Mouse (Mus musculus) heart, embryonic 16.5 days (tissue): ENCODE data around the gene Prss33. TPM values are rescaled to one million over a fixed set of nuclear protein-coding genes. Genes with fewer than 3 reads are reported as not detected.
"Not testable (repeated sequence)": the region's sequence is repeated elsewhere in the genome, so short reads cannot be mapped to it uniquely, and the experiment has no call there.

Source experiments
- ATAC-seq: fragments of 200-750 bp; cut with Nextera tagmentation; replicated peaks from 2 replicates; pipeline ENCODE4 v1.8.0; 2017; ENCODE audit warnings: moderate number of reproducible peaks; ENCODE audit not compliant: insufficient read depth, low FRiP score; ENCODE audit errors: extremely low read depth
- H3K27ac ChIP-seq: fragments of 300-500 bp; sonication (generic); 2 replicates; pipeline ENCODE4 v1.5.1; 2014; ENCODE audit warnings: mild to moderate bottlenecking, low read length, control low read depth, moderate library complexity
- H3K27me3 ChIP-seq: fragments of 300-500 bp; sonication (generic); 2 replicates; pipeline ENCODE4 v1.6.1; 2014; ENCODE audit warnings: low read length, mixed read lengths; ENCODE audit not compliant: control insufficient read depth, insufficient read depth
- H3K36me3 ChIP-seq: fragments of 300-500 bp; sonication (generic); 2 replicates; pipeline ENCODE4 v1.6.1; 2014; ENCODE audit not compliant: control insufficient read depth, insufficient read depth
- H3K4me1 ChIP-seq: fragments of 300-500 bp; sonication (generic); 2 replicates; pipeline ENCODE4 v1.6.1; 2014; ENCODE audit warnings: low read length, mixed read lengths; ENCODE audit not compliant: control insufficient read depth, insufficient read depth
- H3K4me2 ChIP-seq: fragments of 300-500 bp; sonication (generic); 2 replicates; pipeline ENCODE4 v1.6.1; 2014; ENCODE audit warnings: low read depth, mild to moderate bottlenecking, control low read depth, low read length
- H3K4me3 ChIP-seq: fragments of 300-500 bp; sonication (generic); 2 replicates; pipeline ENCODE4 v1.5.1; 2014; ENCODE audit warnings: mild to moderate bottlenecking, control low read depth, low read length
- H3K9ac ChIP-seq: fragments of 300-500 bp; sonication (generic); 2 replicates; pipeline ENCODE4 v1.6.1; 2014; ENCODE audit warnings: low read length, control low read depth
- H3K9me3 ChIP-seq: fragments of 300-500 bp; sonication (generic); replicated peaks from 2 replicates; pipeline ENCODE4 v1.6.1; 2016; ENCODE audit warnings: low read length; ENCODE audit not compliant: control insufficient read depth
- WGBS: fragments of 180-500 bp; shearing (Covaris S2); extraction: QIAGEN DNeasy Blood & Tissue Kit; methylation state at CpG from one replicate; pipeline ENCODE4 v1.1.7; 2014; 5-methylcytosine and 5-hydroxymethylcytosine counted together
- polyA plus RNA-seq: library from polyadenylated mRNA; unstranded; fragments of >200 nt; fragmentation: Nextera tagmentation; extraction: Ambion mirVana; gene quantifications from 2 replicates; pipeline ENCODE4 v1.2.1, GENCODE M21; 2015

Gene Prss33
- polyA plus RNA-seq, result not detected in 2 replicates

DNA sequence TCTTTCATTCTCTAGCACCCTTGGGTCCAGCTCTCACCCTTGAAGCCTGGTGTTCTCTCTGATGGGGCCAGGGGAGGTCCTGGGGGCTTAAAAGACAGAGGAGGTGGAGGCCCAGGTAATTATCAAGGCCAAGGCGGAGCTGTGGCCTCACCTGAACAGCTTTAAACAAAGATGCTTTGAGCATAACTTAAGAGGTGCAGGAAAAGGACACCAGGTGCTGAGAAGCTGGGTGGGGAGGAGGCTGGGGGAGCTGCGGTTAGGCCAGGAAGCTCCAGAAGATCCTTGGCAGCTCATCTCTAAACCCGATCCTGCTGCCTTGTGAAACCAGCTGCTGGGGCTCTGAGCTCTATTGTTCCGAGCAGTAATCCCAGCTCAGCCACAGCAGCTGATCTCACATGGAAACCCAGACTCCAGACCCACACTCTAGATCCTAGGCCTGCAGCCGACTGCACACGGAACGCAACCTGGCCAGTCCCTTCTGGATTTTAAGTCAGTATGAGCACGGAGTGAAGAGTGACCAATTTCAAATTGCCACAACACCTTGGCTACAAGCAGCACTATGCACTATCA lies at the start of gene Prss33:
Prss33 (minus strand) TSS at position 51 of the 570 bp plus-strand sequence.
- Histone ChIP-seq H3K4me1 (no peaks in the 10 kb centered on the region), H3K27me3 (peaks cover 25% of the 10 kb centered on the region), H3K4me3 (no peak within 1 kb of the TSS), H3K36me3 (no peaks in the 10 kb centered on the region), H3K9me3 (no peaks in the 10 kb centered on the region), H3K4me2 (no peak within 1 kb of the TSS), H3K9ac (no peak within 1 kb of the TSS), H3K27ac (no peak within 1 kb of the TSS)
- ATAC-seq, result no peak
- 75% methylated on average over 8 of the region's 8 CpGs for WGBS

DNA sequence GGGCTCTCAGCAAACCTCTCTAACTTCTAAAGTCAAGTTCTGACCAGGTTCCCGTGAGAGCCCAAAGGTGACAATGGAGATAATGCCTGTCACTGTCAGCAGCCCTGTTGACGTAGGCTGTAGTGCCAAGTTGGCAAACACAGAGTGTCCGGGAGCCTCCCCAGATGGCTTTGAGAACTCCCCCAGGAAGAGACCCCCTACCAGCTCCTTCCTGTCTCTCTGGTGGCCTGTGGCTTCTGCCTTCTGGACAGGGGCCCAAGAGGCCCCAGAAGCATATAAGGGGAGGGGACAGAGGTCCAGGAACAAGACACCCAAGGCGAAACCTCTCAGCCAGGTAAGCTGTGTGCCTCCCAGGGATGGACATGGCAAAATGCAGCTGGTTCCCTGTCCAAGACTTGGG lies 44.7 kb upstream of the Prss33 start, which contains the start of the genes Dcpp1 and Dcpp2:
Dcpp1 (plus strand) TSS at position 301 of the 400 bp plus-strand sequence.
Dcpp2 (plus strand) TSS at position 305 of the 400 bp plus-strand sequence.
- not testable (repeated sequence) for ATAC-seq, H3K27ac ChIP-seq, H3K36me3 ChIP-seq, H3K4me2 ChIP-seq, H3K4me3 ChIP-seq, H3K9me3 ChIP-seq, H3K9ac ChIP-seq, H3K27me3 ChIP-seq, H3K4me1 ChIP-seq
- 53% methylated on average over 4 of the region's 4 CpGs for WGBS

GRCm38 (mm10) chr17:23877166-23877565 lies 41.3 kb upstream of the Prss33 start:
- no peaks in the 10 kb centered on the region for H3K4me1 ChIP-seq
- no peak overlapping the region for H3K9ac ChIP-seq
- no peaks in the 10 kb centered on the region for H3K9me3 ChIP-seq
- H3K27me3 ChIP-seq, result no peaks in the 10 kb centered on the region
- no peaks in the 10 kb centered on the region for H3K36me3 ChIP-seq
- no peak overlapping the region for H3K4me3 ChIP-seq
- WGBS, result 86% methylated on average over 2 of the region's 2 CpGs
- no peak overlapping the region for H3K4me2 ChIP-seq
- no peak overlapping the region for H3K27ac ChIP-seq
- ATAC-seq, result no peak

DNA sequence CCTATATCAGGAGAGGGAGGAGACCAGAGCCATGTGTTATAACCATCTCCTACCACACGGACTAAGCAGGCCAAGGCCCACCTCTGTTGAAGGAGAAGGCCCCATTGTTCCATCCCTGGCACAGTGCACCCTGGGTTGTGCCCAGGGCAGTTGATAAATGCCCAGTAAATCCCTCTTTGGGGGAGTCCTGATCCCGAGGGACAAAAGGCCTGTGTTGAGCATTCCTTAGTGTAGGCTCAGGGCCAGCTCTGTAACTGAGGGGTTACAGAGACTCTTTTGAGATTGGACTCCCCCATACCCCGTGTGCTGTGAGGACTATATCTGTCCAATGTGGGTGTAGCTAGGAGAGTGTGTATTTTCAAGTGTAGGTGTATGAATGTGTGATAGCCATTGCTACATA lies 40.9 kb upstream of the Prss33 start:
- no peak overlapping the region for H3K27ac ChIP-seq
- H3K4me1 ChIP-seq, result no peaks in the 10 kb centered on the region
- 43% methylated on average over 3 of the region's 3 CpGs for WGBS
- 0 out of 2 replicates have a peak, but pooled peaks have one; percentile 15 for ATAC-seq
- H3K27me3 ChIP-seq, result no peaks in the 10 kb centered on the region
- no peak overlapping the region for H3K4me2 ChIP-seq
- H3K9ac ChIP-seq, result no peak overlapping the region
- H3K36me3 ChIP-seq, result no peaks in the 10 kb centered on the region
- H3K9me3 ChIP-seq, result no peaks in the 10 kb centered on the region
- no peak overlapping the region for H3K4me3 ChIP-seq

DNA sequence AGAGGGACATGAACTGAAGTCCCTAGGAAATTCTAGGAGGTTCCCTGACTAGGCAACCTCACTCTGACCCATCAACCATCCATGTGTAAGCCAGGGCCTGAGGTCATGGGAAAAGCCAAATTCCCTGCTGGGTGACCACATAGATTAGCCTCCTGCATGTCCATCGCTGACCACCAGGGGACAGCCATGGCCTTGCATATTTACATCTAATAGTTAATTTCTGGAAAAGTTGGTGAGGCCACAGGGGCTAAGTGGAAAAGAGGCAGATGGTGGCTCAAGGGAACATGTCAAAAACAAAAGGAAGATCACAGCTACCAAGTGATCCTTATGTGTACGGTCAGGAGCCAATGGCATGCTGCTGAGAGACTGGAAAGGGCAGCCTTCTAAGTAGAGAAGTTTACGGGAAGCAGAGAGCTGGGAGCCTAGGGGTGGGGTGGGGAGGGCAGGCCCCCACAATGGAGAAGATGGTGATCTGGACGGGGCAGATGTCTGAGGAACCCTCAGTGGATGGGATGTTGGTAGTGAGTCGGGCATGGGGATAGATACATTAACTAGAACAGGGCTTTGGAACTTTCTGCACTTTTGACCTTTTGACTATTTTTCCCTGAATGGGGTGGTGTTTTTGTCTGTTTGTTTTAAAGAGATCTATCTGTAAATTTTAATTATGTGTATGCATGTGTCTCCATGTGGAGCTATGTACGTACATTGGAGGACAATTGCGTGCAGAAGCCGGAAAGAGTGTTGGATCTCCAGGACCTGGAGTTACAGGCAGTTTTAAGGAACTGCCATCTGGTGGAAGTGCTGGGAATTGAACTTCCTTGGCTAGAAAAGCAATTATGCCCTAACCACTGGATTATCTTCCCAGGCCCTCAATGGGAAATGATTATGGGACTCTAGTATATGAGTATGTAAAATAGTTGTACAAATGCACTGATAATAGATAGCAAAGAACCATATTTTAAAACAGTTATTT lies 38.3 kb upstream of the Prss33 start:
- H3K4me3 ChIP-seq, result no peak overlapping the region
- ATAC-seq, result no peak

GRCm38 (mm10) chr17:23868513-23868912 lies 32.7 kb upstream of the Prss33 start:
- H3K9me3 ChIP-seq, result peaks cover 7% of the 10 kb centered on the region
- no peak overlapping the region for H3K4me3 ChIP-seq
- H3K4me1 ChIP-seq, result no peaks in the 10 kb centered on the region
- no peaks in the 10 kb centered on the region for H3K27me3 ChIP-seq
- H3K4me2 ChIP-seq, result no peak overlapping the region
- no peaks in the 10 kb centered on the region for H3K36me3 ChIP-seq
- no peak overlapping the region for H3K27ac ChIP-seq
- H3K9ac ChIP-seq, result no peak overlapping the region
- WGBS, result 78% methylated on average over 11 of the region's 11 CpGs
- ATAC-seq, result no peak

More for the DNA sequence above, 38.3 kb upstream of the Prss33 start:
- WGBS, result 35% methylated on average over 8 of the region's 8 CpGs
- no peak overlapping the region for H3K9ac ChIP-seq
- no peak overlapping the region for H3K27ac ChIP-seq
- H3K4me1 ChIP-seq, result no peaks in the 10 kb centered on the region
- no peaks in the 10 kb centered on the region for H3K36me3 ChIP-seq
- no peaks in the 10 kb centered on the region for H3K9me3 ChIP-seq
- no peak overlapping the region for H3K4me2 ChIP-seq
- no peaks in the 10 kb centered on the region for H3K27me3 ChIP-seq

DNA sequence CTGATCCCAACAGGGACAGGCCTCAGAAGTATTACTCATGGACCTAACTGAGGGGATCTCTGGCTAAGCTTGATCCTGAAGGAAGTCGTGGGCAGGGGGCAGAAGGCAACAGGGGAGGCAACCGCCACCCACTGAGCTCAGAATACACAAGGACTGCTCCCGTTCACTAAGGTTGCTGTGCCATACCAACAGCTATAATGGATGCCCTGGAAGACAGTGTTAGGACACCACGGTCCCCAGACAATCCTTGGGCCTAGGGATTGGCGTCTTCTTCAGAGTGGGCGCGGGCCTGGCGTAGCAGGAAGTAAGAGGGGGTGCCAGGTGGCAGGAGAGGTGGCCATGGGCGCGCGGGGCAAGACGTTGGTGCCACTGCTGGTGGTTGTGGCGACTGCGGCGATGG lies 31.9 kb upstream of the Prss33 start, which contains the start of gene Prss21:
Prss21 (plus strand) TSS at position 301 of the 400 bp plus-strand sequence.
- H3K4me1 ChIP-seq, result no peaks in the 10 kb centered on the region
- H3K36me3 ChIP-seq, result no peaks in the 10 kb centered on the region
- no peak within 1 kb of the TSS for H3K4me3 ChIP-seq
- WGBS, result 78% methylated on average over 15 of the region's 15 CpGs
- no peak within 1 kb of the TSS for H3K27ac ChIP-seq
- ATAC-seq, result no peak
- no peak within 1 kb of the TSS for H3K4me2 ChIP-seq
- H3K9ac ChIP-seq, result no peak within 1 kb of the TSS
- H3K27me3 ChIP-seq, result no peaks in the 10 kb centered on the region
- H3K9me3 ChIP-seq, result peaks cover 7% of the 10 kb centered on the region

DNA sequence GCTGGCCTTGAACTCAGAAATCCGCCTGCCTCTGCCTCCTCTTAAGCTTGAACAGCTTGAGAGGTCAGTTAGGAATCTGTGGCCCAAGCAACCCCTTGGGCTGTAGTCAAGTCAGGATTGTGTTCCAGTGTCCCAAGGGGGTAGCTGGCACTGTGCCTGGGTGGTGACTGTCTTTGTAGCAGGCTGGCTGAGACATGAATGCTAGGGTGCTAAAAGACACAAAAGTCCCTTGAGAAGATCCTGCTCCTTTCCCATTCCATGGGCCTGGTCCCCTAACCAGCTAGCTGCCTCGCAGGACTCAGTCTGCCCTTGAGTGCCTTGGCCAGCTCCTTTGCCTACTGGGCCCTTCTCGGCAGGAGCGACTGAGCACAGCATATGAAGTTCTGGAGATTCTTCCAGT lies 27.1 kb upstream of the Prss33 start:
- Histone ChIP-seq H3K9ac (no peak overlapping the region), H3K9me3 (peaks cover 7% of the 10 kb centered on the region), H3K36me3 (no peaks in the 10 kb centered on the region), H3K4me3 (no peak overlapping the region), H3K4me2 (no peak overlapping the region), H3K27me3 (no peaks in the 10 kb centered on the region), H3K4me1 (no peaks in the 10 kb centered on the region), H3K27ac (no peak overlapping the region)
- 83% methylated on average over 4 of the region's 4 CpGs for WGBS
- ATAC-seq, result no peak

GRCm38 (mm10) chr17:23857913-23858312 lies 22.1 kb upstream of the Prss33 start:
- Histone ChIP-seq H3K4me3 (no peak overlapping the region), H3K9me3 (no peaks in the 10 kb centered on the region), H3K27me3 (no peaks in the 10 kb centered on the region), H3K27ac (no peak overlapping the region), H3K9ac (no peak overlapping the region), H3K36me3 (no peaks in the 10 kb centered on the region), H3K4me1 (peaks cover 6% of the 10 kb centered on the region; the same call in 1 of the 2 replicates), H3K4me2 (no peak overlapping the region)
- 68% methylated on average over 2 of the region's 2 CpGs for WGBS
- no peak for ATAC-seq
